Mouse (Mus musculus) MEL (cell line): Measurements from ENCODE around the gene Rpa2.
A peak's percentile ranks its signal among the peaks of the same experiment; 100 is the strongest.

Experiments
- CHD1 ChIP-seq: IDR thresholded peaks from 2 replicates; pipeline ENCODE4 v1.6.1; 2012; ENCODE audit warnings: low read depth, mild to moderate bottlenecking, inconsistent platforms, low read length, improper control_type of control experiment
- CTCF ChIP-seq, 3 experiments: IDR thresholded peaks in 2 of 3; conservative IDR thresholded peaks in 1 of 3; 2 replicates each; pipeline ENCODE4 v1.5.1; 2011 to 2012; ENCODE audit warnings: low read length in 3 of 3, low read depth in 2 of 3, mild to moderate bottlenecking in 2 of 3, improper control_type of control experiment in 1 of 3, inconsistent platforms in 1 of 3, mixed read lengths in 1 of 3, moderate library complexity in 1 of 3; ENCODE audit not compliant: control insufficient read depth in 1 of 3, insufficient read depth in 1 of 3, poor library complexity in 1 of 3, severe bottlenecking in 1 of 3
- EP300 ChIP-seq, 2 experiments: IDR thresholded peaks; 2 replicates each; pipeline ENCODE4 v1.6.1; 2011; ENCODE audit warnings: improper control_type of control experiment in 2 of 2, low read length in 2 of 2, low read depth in 1 of 2, mild to moderate bottlenecking in 1 of 2
- HCFC1 ChIP-seq: IDR thresholded peaks from 2 replicates; pipeline ENCODE4 v1.6.1; 2012; ENCODE audit warnings: low read depth, mild to moderate bottlenecking, inconsistent platforms, low read length, improper control_type of control experiment, moderate library complexity
- JUND ChIP-seq: IDR thresholded peaks from 2 replicates; pipeline ENCODE4 v1.6.1; 2011; ENCODE audit warnings: low read depth, mild to moderate bottlenecking, improper control_type of control experiment, low read length
- MAZ ChIP-seq: IDR thresholded peaks from 2 replicates; pipeline ENCODE4 v1.6.1; 2012; ENCODE audit warnings: low read depth, mild to moderate bottlenecking, inconsistent platforms, low read length, improper control_type of control experiment
- POLR2A ChIP-seq, 2 experiments: IDR thresholded peaks; 2 replicates each; pipeline ENCODE4 v1.6.1; 2011 to 2012; ENCODE audit warnings: low read length in 2 of 2, mild to moderate bottlenecking in 2 of 2, control low read depth in 1 of 2, improper control_type of control experiment in 1 of 2, low read depth in 1 of 2, moderate library complexity in 1 of 2; ENCODE audit not compliant: control insufficient read depth in 1 of 2, insufficient read depth in 1 of 2, poor library complexity in 1 of 2
- POLR2AphosphoS2 ChIP-seq: IDR thresholded peaks from 2 replicates; pipeline ENCODE4 v1.6.1; 2011; ENCODE audit warnings: low read length, improper control_type of control experiment
- POLR2AphosphoS5 ChIP-seq: IDR thresholded peaks from 2 replicates; pipeline ENCODE4 v1.6.1; 2012; ENCODE audit warnings: low read depth, borderline replicate concordance, mild to moderate bottlenecking, inconsistent platforms, low read length, moderate library complexity, mixed read lengths
- RCOR1 ChIP-seq: IDR thresholded peaks from 2 replicates; pipeline ENCODE4 v1.6.1; 2012; ENCODE audit warnings: low read depth, mild to moderate bottlenecking, inconsistent platforms, low read length, improper control_type of control experiment
- TBP ChIP-seq: IDR thresholded peaks from 2 replicates; pipeline ENCODE4 v1.8.0; 2011; ENCODE audit warnings: low read depth, low read length, improper control_type of control experiment
- ZMIZ1 ChIP-seq: IDR thresholded peaks from 2 replicates; pipeline ENCODE4 v1.6.1; 2012; ENCODE audit warnings: low read depth, mild to moderate bottlenecking, inconsistent platforms, low read length, improper control_type of control experiment, moderate library complexity

GRCm38 (mm10) chr4:132776764-132777163 is 8.6 kb downstream of the Rpa2 start:
- no peak for TF ChIP-seq POLR2AphosphoS5
- no peak for TF ChIP-seq EP300 (IDR thresholded peaks at IDR 0.05; ENCODE audit: low read depth in 1 of 2, low read length in 2 of 2)
- no peak for TF ChIP-seq ZMIZ1
- no peak for TF ChIP-seq POLR2AphosphoS2
- no peak for TF ChIP-seq TBP
- TF ChIP-seq POLR2A (IDR thresholded peaks at IDR 0.05; ENCODE audit: control insufficient read depth in 1 of 2, insufficient read depth in 1 of 2, low read depth in 1 of 2, low read length in 2 of 2, poor library complexity in 1 of 2) = no peak
- peak; percentile 56 to 82 (median 70) for TF ChIP-seq CTCF (IDR thresholded peaks at IDR 0.05 in 2 of 3, conservative IDR thresholded peaks at IDR 0.05 in 1 of 3; ENCODE audit: control insufficient read depth in 1 of 3, insufficient read depth in 1 of 3, low read depth in 2 of 3, low read length in 3 of 3, poor library complexity in 1 of 3, severe bottlenecking in 1 of 3)
- no peak for TF ChIP-seq MAZ
- TF ChIP-seq JUND = no peak
- TF ChIP-seq CHD1 = no peak
- no peak for TF ChIP-seq RCOR1
- TF ChIP-seq HCFC1 = no peak
